Mouse (Mus musculus): ENCODE results near the gene Mvb12b. TPM values are rescaled to one million over a fixed set of nuclear protein-coding genes. Genes with fewer than 3 reads are reported as not detected.
"Not testable (repeated sequence)": the region's sequence is repeated elsewhere in the genome, so short reads cannot be mapped to it uniquely, and the experiment has no call there.

Mvb12b gene
- polyA plus RNA-seq, 1 experiment from 2014 or later = 16.6 TPM

- H3K27me3 ChIP-seq (replicated peaks) = peaks cover 22% of the 10 kb centered on the region
- H3K4me2 ChIP-seq = no peak overlapping the region
- no peaks in the 10 kb centered on the region for H3K36me3 ChIP-seq
- no peak overlapping the region for H3K4me3 ChIP-seq
- 0 out of 2 replicates have a peak, but pooled peaks cover 2% of the 10 kb centered on the region for H3K9me3 ChIP-seq (replicated peaks)
- H3K4me1 ChIP-seq (replicated peaks) = peaks cover 24% of the 10 kb centered on the region
- H3K27ac ChIP-seq (ENCODE audit: poor library complexity, severe bottlenecking) = no peak overlapping the region
- WGBS = 78% methylated on average over 11 of the region's 11 CpGs
- ATAC-seq (ENCODE audit: insufficient number of reproducible peaks, low FRiP score) = no peak
- H3K9ac ChIP-seq = no peak overlapping the region
Observed at GRCm38 (mm10) chr2:33916603-33917002, 28.9 kb upstream of the Mvb12b start.

GRCm38 (mm10) chr2:33914998-33915397 lies 27.3 kb upstream of the Mvb12b start:
- ATAC-seq (ENCODE audit: insufficient number of reproducible peaks, low FRiP score) = no peak
- no peak overlapping the region for H3K4me2 ChIP-seq
- H3K9me3 ChIP-seq (replicated peaks) = 0 out of 2 replicates have a peak, but pooled peaks cover 2% of the 10 kb centered on the region
- H3K4me1 ChIP-seq (replicated peaks) = peaks cover 17% of the 10 kb centered on the region
- WGBS = 54% methylated on average over 8 of the region's 8 CpGs
- peaks cover 7% of the 10 kb centered on the region for H3K27me3 ChIP-seq (replicated peaks)
- H3K4me3 ChIP-seq = no peak overlapping the region
- H3K27ac ChIP-seq (ENCODE audit: poor library complexity, severe bottlenecking) = no peak overlapping the region
- H3K36me3 ChIP-seq = no peaks in the 10 kb centered on the region
- H3K9ac ChIP-seq = no peak overlapping the region

GRCm38 (mm10) chr2:33914334-33914733 lies 26.6 kb upstream of the Mvb12b start:
- Histone ChIP-seq H3K27me3 (replicated peaks) (peaks cover 13% of the 10 kb centered on the region), H3K36me3 (no peaks in the 10 kb centered on the region), H3K4me1 (replicated peaks) (peaks cover 10% of the 10 kb centered on the region; the same call in 1 of the 2 replicates), H3K4me3 (no peak overlapping the region), H3K9ac (no peak overlapping the region), H3K27ac (ENCODE audit: poor library complexity, severe bottlenecking) (no peak overlapping the region), H3K9me3 (replicated peaks) (0 out of 2 replicates have a peak, but pooled peaks cover 2% of the 10 kb centered on the region), H3K4me2 (no peak overlapping the region)
- ATAC-seq (ENCODE audit: insufficient number of reproducible peaks, low FRiP score) = no peak
- 50% methylated on average over 3 of the region's 3 CpGs for WGBS

- not testable (repeated sequence) for H3K4me3 ChIP-seq
Observed at GRCm38 (mm10) chr2:33913598-33913997, 25.9 kb upstream of the Mvb12b start.

GRCm38 (mm10) chr2:33912741-33913140 lies 25.0 kb upstream of the Mvb12b start:
- ATAC-seq (ENCODE audit: insufficient number of reproducible peaks, low FRiP score) = no peak
- WGBS = 68% methylated on average over 3 of the region's 3 CpGs
- no peaks in the 10 kb centered on the region for H3K36me3 ChIP-seq

More at GRCm38 (mm10) chr2:33913598-33913997, 25.9 kb upstream of the Mvb12b start:
- not testable (repeated sequence) for H3K9ac ChIP-seq; ATAC-seq (ENCODE audit: insufficient number of reproducible peaks, low FRiP score); H3K27ac ChIP-seq (ENCODE audit: poor library complexity, severe bottlenecking); H3K9me3 ChIP-seq (replicated peaks); H3K36me3 ChIP-seq; H3K4me1 ChIP-seq (replicated peaks); H3K4me2 ChIP-seq; H3K27me3 ChIP-seq (replicated peaks)
- WGBS = 55% methylated on average over 1 of the region's 1 CpGs

GRCm38 (mm10) chr2:33908374-33908773 lies 20.6 kb upstream of the Mvb12b start:
- peak overlapping the region; percentile 59; the same call in 1 of the 2 replicates for H3K27ac ChIP-seq (ENCODE audit: poor library complexity, severe bottlenecking)
- H3K9me3 ChIP-seq (replicated peaks) = no peaks in the 10 kb centered on the region
- H3K9ac ChIP-seq = no peak overlapping the region
- no peak overlapping the region for H3K4me3 ChIP-seq
- no peak overlapping the region for H3K4me2 ChIP-seq
- no peaks in the 10 kb centered on the region for H3K36me3 ChIP-seq
- ATAC-seq (ENCODE audit: insufficient number of reproducible peaks, low FRiP score) = peak; percentile 87
- H3K27me3 ChIP-seq (replicated peaks) = peaks cover 23% of the 10 kb centered on the region
- H3K4me1 ChIP-seq (replicated peaks) = peaks cover 3% of the 10 kb centered on the region
- 26% methylated on average over 8 of the region's 8 CpGs for WGBS

More at GRCm38 (mm10) chr2:33912741-33913140, 25.0 kb upstream of the Mvb12b start:
- Histone ChIP-seq H3K4me2 (no peak overlapping the region), H3K27me3 (replicated peaks) (peaks cover 7% of the 10 kb centered on the region; the same call in 1 of the 2 replicates), H3K4me3 (no peak overlapping the region), H3K9ac (no peak overlapping the region), H3K27ac (ENCODE audit: poor library complexity, severe bottlenecking) (no peak overlapping the region), H3K4me1 (replicated peaks) (peaks cover 9% of the 10 kb centered on the region; the same call in 1 of the 2 replicates), H3K9me3 (replicated peaks) (no peaks in the 10 kb centered on the region)

- Histone ChIP-seq H3K9ac (no peak overlapping the region), H3K4me3 (no peak overlapping the region), H3K4me2 (no peak overlapping the region), H3K4me1 (replicated peaks) (peaks cover 15% of the 10 kb centered on the region), H3K27ac (ENCODE audit: poor library complexity, severe bottlenecking) (no peak overlapping the region), H3K36me3 (no peaks in the 10 kb centered on the region), H3K9me3 (replicated peaks) (no peaks in the 10 kb centered on the region), H3K27me3 (replicated peaks) (peaks cover 23% of the 10 kb centered on the region)
- 84% methylated on average over 6 of the region's 6 CpGs for WGBS
- no peak for ATAC-seq (ENCODE audit: insufficient number of reproducible peaks, low FRiP score)
Observed at GRCm38 (mm10) chr2:33907174-33907573, 19.4 kb upstream of the Mvb12b start.

GRCm38 (mm10) chr2:33895829-33896228 lies 8.1 kb upstream of the Mvb12b start:
- Histone ChIP-seq H3K27me3 (replicated peaks) (peaks cover 11% of the 10 kb centered on the region), H3K4me3 (no peak overlapping the region), H3K4me1 (replicated peaks) (0 out of 2 replicates have a peak, but pooled peaks cover 3% of the 10 kb centered on the region), H3K27ac (ENCODE audit: poor library complexity, severe bottlenecking) (no peak overlapping the region), H3K9ac (no peak overlapping the region), H3K9me3 (replicated peaks) (peaks cover 4% of the 10 kb centered on the region; the same call in 1 of the 2 replicates), H3K4me2 (no peak overlapping the region), H3K36me3 (no peaks in the 10 kb centered on the region)
- WGBS = 77% methylated on average over 3 of the region's 3 CpGs
- ATAC-seq (ENCODE audit: insufficient number of reproducible peaks, low FRiP score) = no peak

GRCm38 (mm10) chr2:33893151-33893550 lies 5.4 kb upstream of the Mvb12b start:
- Histone ChIP-seq H3K4me1 (replicated peaks) (0 out of 2 replicates have a peak, but pooled peaks cover under 1% of the 10 kb centered on the region), H3K9ac (no peak overlapping the region), H3K4me2 (no peak overlapping the region), H3K27ac (ENCODE audit: poor library complexity, severe bottlenecking) (no peak overlapping the region), H3K4me3 (no peak overlapping the region), H3K9me3 (replicated peaks) (peaks cover 5% of the 10 kb centered on the region; the same call in 1 of the 2 replicates), H3K27me3 (replicated peaks) (peaks cover 11% of the 10 kb centered on the region), H3K36me3 (no peaks in the 10 kb centered on the region)
- no peak for ATAC-seq (ENCODE audit: insufficient number of reproducible peaks, low FRiP score)
- WGBS = 73% methylated on average over 3 of the region's 3 CpGs

GRCm38 (mm10) chr2:33892354-33892753 lies 4.6 kb upstream of the Mvb12b start:
- no peak for ATAC-seq (ENCODE audit: insufficient number of reproducible peaks, low FRiP score)
- Histone ChIP-seq H3K4me3 (no peak overlapping the region), H3K36me3 (no peaks in the 10 kb centered on the region), H3K27me3 (replicated peaks) (peaks cover 11% of the 10 kb centered on the region), H3K27ac (ENCODE audit: poor library complexity, severe bottlenecking) (no peak overlapping the region), H3K9me3 (replicated peaks) (peaks cover 5% of the 10 kb centered on the region; the same call in 1 of the 2 replicates), H3K9ac (no peak overlapping the region), H3K4me1 (replicated peaks) (peaks cover 5% of the 10 kb centered on the region; the same call in 1 of the 2 replicates), H3K4me2 (no peak overlapping the region)
- WGBS = 75% methylated on average over 7 of the region's 7 CpGs

GRCm38 (mm10) chr2:33888100-33888385 lies 297 bp upstream of the Mvb12b start:
- WGBS = 63% methylated on average over 6 of the region's 6 CpGs
- Histone ChIP-seq H3K27ac (ENCODE audit: poor library complexity, severe bottlenecking) (0 out of 2 replicates have a peak overlapping the region, but pooled peaks have one; percentile 71), H3K4me3 (peak overlapping the region; percentile 82; the same call in 1 of the 2 replicates)

More at GRCm38 (mm10) chr2:33888100-33888385, 297 bp upstream of the Mvb12b start:
- Histone ChIP-seq H3K27me3 (replicated peaks) (no peaks in the 10 kb centered on the region; the same call in none of the 2 replicates), H3K9me3 (replicated peaks) (peaks cover 5% of the 10 kb centered on the region; the same call in 1 of the 2 replicates), H3K36me3 (no peaks in the 10 kb centered on the region), H3K9ac (peak overlapping the region; percentile 93), H3K4me1 (replicated peaks) (peaks cover 17% of the 10 kb centered on the region), H3K4me2 (peak overlapping the region; percentile 83)
- ATAC-seq (ENCODE audit: insufficient number of reproducible peaks, low FRiP score) = no peak

Data from heart, embryonic 12.5 days (tissue).